Mouse (Mus musculus) lung, adult 2 months (tissue): ENCODE results near the gene Cdkn2aip.

ENCODE experiments used
- CTCF ChIP-seq: fragments of 200-500 bp; IDR thresholded peaks from 2 replicates; pipeline ENCODE4 v1.5.1; 2011; ENCODE audit warnings: mild to moderate bottlenecking, low read length, control low read depth; ENCODE audit not compliant: insufficient read depth
- POLR2A ChIP-seq: fragments of 200-500 bp; IDR thresholded peaks from 2 replicates; pipeline ENCODE4 v1.6.1; 2011; ENCODE audit warnings: low read depth, mild to moderate bottlenecking, control low read depth, low read length, borderline replicate concordance; ENCODE audit errors: extremely low read depth

- no peak for TF ChIP-seq CTCF
- TF ChIP-seq POLR2A = no peak
These were observed 4.9 kb upstream of the Cdkn2aip start for GRCm38 (mm10) chr8:47718641-47719040.
